Mouse (Mus musculus): ENCODE results near the gene Ctps2.

The Ctps2 gene

GRCm38 (mm10) chrX:162986876-162987495, 85.9 kb downstream of the Ctps2 start:
- DNase-seq, result no peak

GRCm38 (mm10) chrX:162991396-162991795, 90.4 kb downstream of the Ctps2 start:
- DNase-seq, result no peak

- no peak for DNase-seq
Observed at GRCm38 (mm10) chrX:162992121-162992520, 91.1 kb downstream of the Ctps2 start.

GRCm38 (mm10) chrX:163027864-163028263, 126.8 kb downstream of the Ctps2 start:
- no peak for DNase-seq

- DNase-seq, result no peak
Observed at GRCm38 (mm10) chrX:163038767-163039166, 137.7 kb downstream of the Ctps2 start.

- no peak for DNase-seq
Observed at GRCm38 (mm10) chrX:163042771-163043170, 141.7 kb downstream of the Ctps2 start.

GRCm38 (mm10) chrX:163063936-163064335, 162.9 kb downstream of the Ctps2 start:
- no peak for DNase-seq
